Mouse (Mus musculus) forebrain, embryonic 10.5 days (tissue): ENCODE data around the gene Medag. TPM values are rescaled to one million over a fixed set of nuclear protein-coding genes. Genes with fewer than 3 reads are reported as not detected.

Source experiments
- DNase-seq: peaks from one replicate; pipeline ENCODE4 v3.0.0-alpha.2; 2017; ENCODE audit warnings: low spot score; ENCODE audit errors: extremely low spot score
- H3K27ac ChIP-seq: fragments of 300-500 bp; sonication (generic); 2 replicates; pipeline ENCODE4 v1.5.1; 2016; ENCODE audit warnings: mild to moderate bottlenecking
- H3K27me3 ChIP-seq: fragments of 300-500 bp; sonication (generic); 2 replicates; pipeline ENCODE4 v1.6.1; 2016; ENCODE audit warnings: mild to moderate bottlenecking; ENCODE audit not compliant: poor library complexity, severe bottlenecking
- H3K36me3 ChIP-seq: fragments of 300-500 bp; sonication (generic); replicated peaks from 2 replicates; pipeline ENCODE4 v1.6.1; 2016; ENCODE audit warnings: mild to moderate bottlenecking, moderate library complexity
- H3K4me1 ChIP-seq: fragments of 300-500 bp; sonication (generic); 2 replicates; pipeline ENCODE4 v1.6.1; 2016
- H3K4me3 ChIP-seq: fragments of 300-500 bp; sonication (generic); 2 replicates; pipeline ENCODE4 v1.5.1; 2016; ENCODE audit warnings: mild to moderate bottlenecking, moderate library complexity
- H3K9me3 ChIP-seq: fragments of 300-500 bp; sonication (generic); 2 replicates; pipeline ENCODE4 v1.6.1; 2016; ENCODE audit warnings: mild to moderate bottlenecking, moderate library complexity
- WGBS: fragments of 180-500 bp; shearing (Covaris S2); methylation state at CpG from one replicate; pipeline ENCODE4 v1.1.7; 2016; 5-methylcytosine and 5-hydroxymethylcytosine counted together
- polyA plus RNA-seq: library from polyadenylated mRNA; unstranded; fragments of >200 nt; fragmentation: Nextera tagmentation; extraction: Ambion mirVana; gene quantifications from 2 replicates; pipeline ENCODE4 v1.2.1, GENCODE M21; 2016

The Medag gene
- polyA plus RNA-seq = 0.47 and 0.60 TPM in 2 replicates

GRCm38 (mm10) chr5:149411509-149412193 lies at the start of gene Medag:
TSS of gene Medag (plus strand) at chr5:149411749.
- Histone ChIP-seq H3K4me1 (peaks cover 18% of the 10 kb centered on the region), H3K36me3 (no peaks in the 10 kb centered on the region), H3K9me3 (peaks cover 7% of the 10 kb centered on the region; the same call in 1 of the 2 replicates), H3K4me3 (peak within 1 kb of the TSS; percentile 51), H3K27ac (peak within 1 kb of the TSS; percentile 78), H3K27me3 (peaks cover 48% of the 10 kb centered on the region)
- peak; percentile 46 for DNase-seq
- 4% methylated on average over 38 of the region's 38 CpGs for WGBS

GRCm38 (mm10) chr5:149362626-149363025 lies 48.9 kb upstream of the Medag start:
- DNase-seq = no peak
- H3K36me3 ChIP-seq = no peaks in the 10 kb centered on the region

GRCm38 (mm10) chr5:149363903-149364755 lies 47.4 kb upstream of the Medag start:
- H3K36me3 ChIP-seq = no peaks in the 10 kb centered on the region

More at GRCm38 (mm10) chr5:149362626-149363025, 48.9 kb upstream of the Medag start:
- 93% methylated on average over 3 of the region's 3 CpGs for WGBS
- Histone ChIP-seq H3K4me1 (peaks cover 10% of the 10 kb centered on the region), H3K4me3 (no peak overlapping the region), H3K27me3 (no peaks in the 10 kb centered on the region), H3K27ac (no peak overlapping the region), H3K9me3 (peaks cover 18% of the 10 kb centered on the region)

GRCm38 (mm10) chr5:149367011-149367410 lies 44.5 kb upstream of the Medag start:
- no peaks in the 10 kb centered on the region for H3K9me3 ChIP-seq
- H3K36me3 ChIP-seq = no peaks in the 10 kb centered on the region
- no peak overlapping the region for H3K4me3 ChIP-seq
- no peaks in the 10 kb centered on the region for H3K27me3 ChIP-seq
- no peak for DNase-seq
- WGBS = 88% methylated on average over 2 of the region's 2 CpGs
- peaks cover 33% of the 10 kb centered on the region for H3K4me1 ChIP-seq
- no peak overlapping the region for H3K27ac ChIP-seq

More at GRCm38 (mm10) chr5:149363903-149364755, 47.4 kb upstream of the Medag start:
- DNase-seq = no peak
- Histone ChIP-seq H3K9me3 (peaks cover 18% of the 10 kb centered on the region), H3K4me3 (no peak overlapping the region), H3K4me1 (peaks cover 25% of the 10 kb centered on the region), H3K27ac (0 out of 2 replicates have a peak overlapping the region, but pooled peaks have one; percentile 3), H3K27me3 (no peaks in the 10 kb centered on the region)
- 60% methylated on average over 16 of the region's 16 CpGs for WGBS

GRCm38 (mm10) chr5:149367544-149368466 lies 43.7 kb upstream of the Medag start:
- DNase-seq = no peak
- H3K4me1 ChIP-seq = peaks cover 33% of the 10 kb centered on the region
- WGBS = 70% methylated on average over 7 of the region's 7 CpGs
- H3K36me3 ChIP-seq = no peaks in the 10 kb centered on the region
- H3K9me3 ChIP-seq = no peaks in the 10 kb centered on the region
- no peak overlapping the region for H3K4me3 ChIP-seq
- H3K27me3 ChIP-seq = no peaks in the 10 kb centered on the region
- peak overlapping the region; percentile 72; the same call in 1 of the 2 replicates for H3K27ac ChIP-seq

GRCm38 (mm10) chr5:149368575-149369312 lies 42.8 kb upstream of the Medag start:
- no peak for DNase-seq
- no peaks in the 10 kb centered on the region for H3K9me3 ChIP-seq
- H3K4me3 ChIP-seq = no peak overlapping the region

GRCm38 (mm10) chr5:149369373-149370035 lies 42.0 kb upstream of the Medag start:
- Histone ChIP-seq H3K27ac (peak overlapping the region; percentile 72), H3K4me3 (no peak overlapping the region), H3K9me3 (no peaks in the 10 kb centered on the region), H3K4me1 (peaks cover 30% of the 10 kb centered on the region), H3K27me3 (0 out of 2 replicates have a peak, but pooled peaks cover under 1% of the 10 kb centered on the region), H3K36me3 (no peaks in the 10 kb centered on the region)
- no peak for DNase-seq
- 86% methylated on average over 21 of the region's 21 CpGs for WGBS

More at GRCm38 (mm10) chr5:149368575-149369312, 42.8 kb upstream of the Medag start:
- Histone ChIP-seq H3K27me3 (no peaks in the 10 kb centered on the region), H3K4me1 (peaks cover 37% of the 10 kb centered on the region), H3K36me3 (no peaks in the 10 kb centered on the region), H3K27ac (peak overlapping the region; percentile 72)
- WGBS = 75% methylated on average over 12 of the region's 12 CpGs

GRCm38 (mm10) chr5:149372018-149372417 lies 39.5 kb upstream of the Medag start:
- Histone ChIP-seq H3K27ac (no peak overlapping the region), H3K9me3 (no peaks in the 10 kb centered on the region), H3K4me3 (no peak overlapping the region), H3K36me3 (no peaks in the 10 kb centered on the region), H3K27me3 (0 out of 2 replicates have a peak, but pooled peaks cover 7% of the 10 kb centered on the region), H3K4me1 (peaks cover 53% of the 10 kb centered on the region)
- no peak for DNase-seq
- 89% methylated on average over 8 of the region's 8 CpGs for WGBS

GRCm38 (mm10) chr5:149373224-149373623 lies 38.3 kb upstream of the Medag start:
- DNase-seq = no peak
- Histone ChIP-seq H3K4me1 (peaks cover 58% of the 10 kb centered on the region), H3K36me3 (no peaks in the 10 kb centered on the region), H3K27me3 (0 out of 2 replicates have a peak, but pooled peaks cover 7% of the 10 kb centered on the region), H3K9me3 (no peaks in the 10 kb centered on the region), H3K4me3 (no peak overlapping the region), H3K27ac (peak overlapping the region; percentile 44; the same call in 1 of the 2 replicates)
- WGBS = 65% methylated on average over 9 of the region's 9 CpGs

GRCm38 (mm10) chr5:149374026-149374425 lies 37.5 kb upstream of the Medag start:
- Histone ChIP-seq H3K27ac (no peak overlapping the region; the same call in 1 of the 2 replicates), H3K4me3 (no peak overlapping the region), H3K4me1 (peaks cover 58% of the 10 kb centered on the region), H3K27me3 (peaks cover 12% of the 10 kb centered on the region; the same call in 1 of the 2 replicates), H3K9me3 (no peaks in the 10 kb centered on the region), H3K36me3 (no peaks in the 10 kb centered on the region)
- no peak for DNase-seq
- WGBS = 83% methylated on average over 7 of the region's 7 CpGs
